Mouse (Mus musculus): ENCODE data around the gene Crygn. TPM values are rescaled to one million over a fixed set of nuclear protein-coding genes. Genes with fewer than 3 reads are reported as not detected.

Crygn gene
- polyA plus RNA-seq, 1 experiment from 2014 or later: 2.0 TPM

DNA sequence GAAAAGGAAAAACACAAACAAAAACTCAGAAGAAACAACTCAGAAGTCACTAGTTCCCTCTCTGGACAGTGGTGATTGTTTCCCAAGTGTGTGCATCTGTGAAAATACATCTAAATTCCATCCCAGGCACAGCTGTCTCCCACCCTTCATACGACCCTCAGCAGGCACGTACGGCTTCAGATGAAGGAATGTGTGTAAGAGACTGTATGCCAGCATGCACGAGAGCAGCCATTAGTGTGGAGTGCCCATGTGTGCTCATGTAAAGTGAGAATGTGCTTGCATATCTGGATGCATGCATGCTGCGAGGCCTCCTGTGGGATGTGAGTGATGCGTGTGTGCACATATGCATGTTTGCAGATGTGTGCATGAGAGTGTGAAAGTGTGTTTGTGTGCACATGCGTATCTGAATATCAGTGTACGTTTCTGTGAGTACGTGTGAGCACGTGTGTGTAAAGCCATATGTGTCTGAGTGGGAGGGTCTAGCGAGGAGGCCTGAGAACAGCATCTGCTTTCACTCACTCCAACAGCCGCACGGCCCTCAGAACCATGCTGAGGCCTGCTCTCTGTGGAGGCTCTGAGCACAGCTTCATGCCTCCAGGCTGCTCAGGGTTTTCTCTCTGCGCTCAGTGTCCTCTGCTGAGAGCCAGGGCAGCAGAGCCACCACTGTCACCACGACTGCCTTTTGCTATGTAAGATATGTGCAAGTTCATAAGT, 16.5 kb downstream of the Crygn start:
- Histone ChIP-seq H3K36me3 (no peaks in the 10 kb centered on the region), H3K9ac (no peak overlapping the region), H3K27ac (peak overlapping the region; percentile 38; the same call in 1 of the 2 replicates), H3K4me2 (no peak overlapping the region), H3K4me1 (peaks cover 15% of the 10 kb centered on the region; the same call in 1 of the 2 replicates), H3K9me3 (replicated peaks) (no peaks in the 10 kb centered on the region), H3K27me3 (no peaks in the 10 kb centered on the region), H3K4me3 (replicated peaks) (no peak overlapping the region)
- peak; percentile 64; the same call in 1 of the 2 replicates for ATAC-seq (replicated peaks; ENCODE audit: low FRiP score)
- 62% methylated on average over 15 of the region's 15 CpGs for WGBS

GRCm38 (mm10) chr5:24739141-24739753, 18.6 kb downstream of the Crygn start:
- peak overlapping the region; percentile 71 for H3K27ac ChIP-seq
- 54% methylated on average over 15 of the region's 15 CpGs for WGBS
- no peaks in the 10 kb centered on the region for H3K36me3 ChIP-seq
- H3K27me3 ChIP-seq: no peaks in the 10 kb centered on the region
- peaks cover 10% of the 10 kb centered on the region; the same call in 1 of the 2 replicates for H3K4me1 ChIP-seq
- no peaks in the 10 kb centered on the region for H3K9me3 ChIP-seq (replicated peaks)
- ATAC-seq (replicated peaks; ENCODE audit: low FRiP score): peak; percentile 43; the same call in 1 of the 2 replicates
- peak overlapping the region; percentile 9; the same call in 1 of the 2 replicates for H3K4me2 ChIP-seq
- H3K9ac ChIP-seq: no peak overlapping the region
- H3K4me3 ChIP-seq (replicated peaks): no peak overlapping the region

DNA sequence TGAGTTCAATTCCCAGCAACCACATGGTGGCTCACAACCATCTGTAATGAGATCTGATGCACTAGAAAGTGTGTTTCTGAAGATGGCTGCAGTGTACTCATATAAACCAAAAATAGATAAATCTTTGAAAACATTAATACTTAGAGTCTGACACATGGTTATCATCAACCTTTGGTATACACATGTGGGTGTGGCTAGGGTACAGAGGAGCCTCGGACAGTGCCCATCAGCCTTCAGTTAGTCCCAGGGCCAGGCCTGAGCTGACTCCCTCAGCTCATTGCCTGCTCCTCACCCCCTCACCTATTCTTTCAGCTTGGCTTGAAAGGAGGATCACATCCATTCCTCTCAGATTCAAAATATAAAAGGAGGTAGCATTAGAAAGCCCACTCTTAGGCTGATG, 19.3 kb downstream of the Crygn start:
- Histone ChIP-seq H3K27me3 (no peaks in the 10 kb centered on the region), H3K4me2 (no peak overlapping the region), H3K9me3 (replicated peaks) (no peaks in the 10 kb centered on the region), H3K9ac (no peak overlapping the region), H3K27ac (peak overlapping the region; percentile 71), H3K4me3 (replicated peaks) (no peak overlapping the region), H3K36me3 (no peaks in the 10 kb centered on the region), H3K4me1 (peaks cover 16% of the 10 kb centered on the region)
- no peak for ATAC-seq (replicated peaks; ENCODE audit: low FRiP score)
- WGBS: 85% methylated on average over 1 of the region's 1 CpGs

GRCm38 (mm10) chr5:24737595-24737994, 20.2 kb downstream of the Crygn start:
- Histone ChIP-seq H3K27me3 (no peaks in the 10 kb centered on the region), H3K36me3 (no peaks in the 10 kb centered on the region), H3K9ac (no peak overlapping the region), H3K27ac (no peak overlapping the region), H3K4me3 (replicated peaks) (no peak overlapping the region), H3K9me3 (replicated peaks) (no peaks in the 10 kb centered on the region), H3K4me2 (no peak overlapping the region), H3K4me1 (peaks cover 25% of the 10 kb centered on the region)
- WGBS: 92% methylated on average over 10 of the region's 10 CpGs
- ATAC-seq (replicated peaks; ENCODE audit: low FRiP score): no peak

DNA sequence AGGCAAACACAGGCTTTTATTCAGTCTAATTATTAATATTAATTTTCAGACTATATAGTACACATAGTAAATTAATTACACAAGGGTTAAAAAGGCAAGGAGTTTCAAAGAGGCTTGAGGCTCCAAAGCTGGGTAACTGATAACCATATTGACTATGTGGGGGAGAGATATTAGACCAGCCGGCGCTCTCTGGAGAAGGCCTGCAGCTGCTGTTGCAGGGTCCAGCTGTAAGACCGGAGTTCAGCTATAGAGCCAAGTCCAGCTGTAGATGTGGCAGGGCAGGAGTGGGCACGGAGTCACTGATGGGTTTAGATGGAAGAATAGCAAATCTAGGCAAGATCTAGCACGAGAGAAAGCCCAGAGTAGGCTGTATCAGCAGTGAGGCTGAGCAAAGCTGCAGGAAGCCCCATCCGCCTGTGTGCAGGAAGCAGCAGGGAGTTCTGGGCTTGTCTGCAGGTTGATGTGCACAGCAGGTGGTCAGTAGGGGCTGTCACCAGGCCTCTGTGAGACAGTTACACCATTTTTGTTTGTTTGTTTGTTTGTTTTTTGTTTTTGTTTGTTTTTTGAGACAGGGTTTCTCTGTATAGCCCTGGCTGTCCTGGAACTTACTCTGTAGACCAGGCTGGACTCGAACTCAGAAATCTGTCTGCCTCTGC, 23.9 kb downstream of the Crygn start:
- Histone ChIP-seq H3K27me3 (peaks cover 4% of the 10 kb centered on the region; the same call in 1 of the 2 replicates), H3K4me1 (peaks cover 45% of the 10 kb centered on the region), H3K4me2 (no peak overlapping the region), H3K27ac (peak overlapping the region; percentile 86), H3K9me3 (replicated peaks) (no peaks in the 10 kb centered on the region), H3K4me3 (replicated peaks) (no peak overlapping the region), H3K9ac (no peak overlapping the region), H3K36me3 (no peaks in the 10 kb centered on the region)
- WGBS: 49% methylated on average over 7 of the region's 7 CpGs
- ATAC-seq (replicated peaks; ENCODE audit: low FRiP score): no peak

GRCm38 (mm10) chr5:24733134-24733533, 24.7 kb downstream of the Crygn start:
- Histone ChIP-seq H3K9me3 (replicated peaks) (no peaks in the 10 kb centered on the region), H3K27me3 (peaks cover 4% of the 10 kb centered on the region; the same call in 1 of the 2 replicates), H3K4me3 (replicated peaks) (no peak overlapping the region), H3K9ac (no peak overlapping the region), H3K4me1 (peaks cover 51% of the 10 kb centered on the region), H3K4me2 (peak overlapping the region; percentile 22; the same call in 1 of the 2 replicates), H3K27ac (peak overlapping the region; percentile 86), H3K36me3 (no peaks in the 10 kb centered on the region)
- WGBS: 12% methylated on average over 8 of the region's 8 CpGs
- ATAC-seq (replicated peaks; ENCODE audit: low FRiP score): peak; percentile 73

GRCm38 (mm10) chr5:24730986-24731385, 26.8 kb downstream of the Crygn start:
- peak overlapping the region; percentile 87 for H3K4me2 ChIP-seq
- H3K9me3 ChIP-seq (replicated peaks): no peaks in the 10 kb centered on the region
- peak overlapping the region; percentile 78 for H3K27ac ChIP-seq
- H3K9ac ChIP-seq: peak overlapping the region; percentile 75
- H3K4me3 ChIP-seq (replicated peaks): peak overlapping the region; percentile 63
- no peaks in the 10 kb centered on the region for H3K36me3 ChIP-seq
- H3K4me1 ChIP-seq: peaks cover 65% of the 10 kb centered on the region
- WGBS: 4% methylated on average over 15 of the region's 15 CpGs
- peaks cover 4% of the 10 kb centered on the region; the same call in 1 of the 2 replicates for H3K27me3 ChIP-seq
- peak; percentile 47 for ATAC-seq (replicated peaks; ENCODE audit: low FRiP score)

- H3K27ac ChIP-seq: peak within 1 kb of the TSS; percentile 78
- WGBS: under 1% methylated on average over 23 of the region's 23 CpGs
- peak within 1 kb of the TSS; percentile 75 for H3K9ac ChIP-seq
- peak; percentile 50; the same call in 1 of the 2 replicates for ATAC-seq (replicated peaks; ENCODE audit: low FRiP score)
- H3K36me3 ChIP-seq: no peaks in the 10 kb centered on the region
- peak within 1 kb of the TSS; percentile 63 for H3K4me3 ChIP-seq (replicated peaks)
- peaks cover 70% of the 10 kb centered on the region for H3K4me1 ChIP-seq
- peaks cover 4% of the 10 kb centered on the region; the same call in 1 of the 2 replicates for H3K27me3 ChIP-seq
- peak within 1 kb of the TSS; percentile 87 for H3K4me2 ChIP-seq
- no peaks in the 10 kb centered on the region for H3K9me3 ChIP-seq (replicated peaks)
These were observed 27.3 kb downstream of the Crygn start, which contains the start of gene Wdr86 for GRCm38 (mm10) chr5:24730488-24730871. Gene Wdr86, minus strand, starts transcription at chr5:24730727.

GRCm38 (mm10) chr5:24729797-24730487, 27.9 kb downstream of the Crygn start:
- Histone ChIP-seq H3K27me3 (peaks cover 4% of the 10 kb centered on the region; the same call in 1 of the 2 replicates), H3K36me3 (no peaks in the 10 kb centered on the region), H3K4me2 (peak overlapping the region; percentile 87), H3K9ac (peak overlapping the region; percentile 75), H3K27ac (peak overlapping the region; percentile 78), H3K4me1 (peaks cover 76% of the 10 kb centered on the region), H3K4me3 (replicated peaks) (peak overlapping the region; percentile 63), H3K9me3 (replicated peaks) (no peaks in the 10 kb centered on the region)
- 1% methylated on average over 49 of the region's 49 CpGs for WGBS
- peak; percentile 7; the same call in 1 of the 2 replicates for ATAC-seq (replicated peaks; ENCODE audit: low FRiP score)

GRCm38 (mm10) chr5:24726901-24727836, 30.6 kb downstream of the Crygn start:
- Histone ChIP-seq H3K4me2 (peak overlapping the region; percentile 87; the same call in 1 of the 2 replicates), H3K4me3 (replicated peaks) (no peak overlapping the region), H3K9me3 (replicated peaks) (no peaks in the 10 kb centered on the region), H3K36me3 (peaks cover 4% of the 10 kb centered on the region), H3K27ac (no peak overlapping the region), H3K27me3 (peaks cover 4% of the 10 kb centered on the region; the same call in 1 of the 2 replicates), H3K4me1 (peaks cover 68% of the 10 kb centered on the region), H3K9ac (no peak overlapping the region)
- 59% methylated on average over 12 of the region's 12 CpGs for WGBS
- ATAC-seq (replicated peaks; ENCODE audit: low FRiP score): no peak

Data from kidney, embryonic 15.5 days (tissue).